Mouse (Mus musculus) liver, adult 2 months (tissue): ENCODE data around the gene Rap1gap.

ENCODE experiments used
- CTCF ChIP-seq: fragments of 200-500 bp; IDR thresholded peaks from 2 replicates; pipeline ENCODE4 v1.5.1; 2011; ENCODE audit warnings: low read depth, low read length, control low read depth
- POLR2A ChIP-seq: fragments of 200-500 bp; IDR thresholded peaks from 2 replicates; pipeline ENCODE4 v1.6.1; 2011; ENCODE audit warnings: low read length, control low read depth; ENCODE audit not compliant: insufficient read depth; ENCODE audit errors: extremely low read depth

DNA sequence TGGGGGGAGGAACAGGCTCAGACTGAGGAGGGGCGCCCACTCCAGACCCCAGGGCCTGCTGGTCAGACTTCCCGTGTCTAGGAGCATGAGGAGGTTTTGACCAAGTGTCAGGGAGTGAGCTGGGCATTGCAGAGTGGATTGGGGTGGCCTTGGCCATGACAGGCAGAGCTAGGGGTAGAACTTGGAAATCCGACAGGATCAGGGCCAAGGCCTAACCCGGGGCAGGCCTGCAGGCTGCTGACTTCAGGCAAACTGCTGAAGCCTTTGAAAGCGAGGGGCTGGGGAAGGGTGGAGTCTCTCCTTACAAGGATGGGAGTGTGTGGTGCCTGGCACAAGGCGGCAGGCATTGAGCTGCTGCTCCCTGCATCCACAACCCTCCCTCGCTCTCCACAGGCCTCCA, 52.5 kb downstream of the Rap1gap start:
- TF ChIP-seq POLR2A: no peak
- TF ChIP-seq CTCF: no peak
